Mouse (Mus musculus) kidney, postnatal 0 days (tissue): ENCODE results near the gene Tmem104. TPM values are rescaled to one million over a fixed set of nuclear protein-coding genes. Genes with fewer than 3 reads are reported as not detected.
A peak's percentile ranks its signal among the peaks of the same experiment; 100 is the strongest.

Source experiments
- ATAC-seq: fragments of 200-750 bp; cut with Nextera tagmentation; replicated peaks from 2 replicates; pipeline ENCODE4 v1.8.0; 2017; ENCODE audit warnings: low read depth, moderate number of reproducible peaks, moderate TSS enrichment, moderate library complexity; ENCODE audit not compliant: low FRiP score
- DNase-seq: peaks from one replicate; pipeline ENCODE4 v3.0.0-alpha.2; 2016; ENCODE audit warnings: low spot score
- H3K27ac ChIP-seq: fragments of 300-500 bp; sonication (generic); 2 replicates; pipeline ENCODE4 v1.5.1; 2014; ENCODE audit warnings: mild to moderate bottlenecking
- H3K27me3 ChIP-seq: fragments of 300-500 bp; sonication (generic); 2 replicates; pipeline ENCODE4 v1.6.1; 2014; ENCODE audit warnings: low read length, mixed read lengths; ENCODE audit not compliant: insufficient read depth
- H3K36me3 ChIP-seq: fragments of 300-500 bp; sonication (generic); 2 replicates; pipeline ENCODE4 v1.6.1; 2014; ENCODE audit warnings: low read length, mixed read lengths; ENCODE audit not compliant: insufficient read depth
- H3K4me1 ChIP-seq: fragments of 300-500 bp; sonication (generic); replicated peaks from 2 replicates; pipeline ENCODE4 v1.6.1; 2014; ENCODE audit warnings: antibody characterized with exemption, low read length, mixed read lengths; ENCODE audit not compliant: insufficient read depth
- H3K4me2 ChIP-seq: fragments of 300-500 bp; sonication (generic); 2 replicates; pipeline ENCODE4 v1.6.1; 2014; ENCODE audit warnings: mild to moderate bottlenecking, low read length, moderate library complexity, mixed read lengths
- H3K4me3 ChIP-seq: fragments of 300-500 bp; sonication (generic); replicated peaks from 2 replicates; pipeline ENCODE4 v1.5.1; 2014; ENCODE audit warnings: low read depth, low read length
- H3K9ac ChIP-seq: fragments of 300-500 bp; sonication (generic); 2 replicates; pipeline ENCODE4 v1.6.1; 2014; ENCODE audit warnings: low read depth, low read length
- H3K9me3 ChIP-seq: fragments of 300-500 bp; sonication (generic); replicated peaks from 2 replicates; pipeline ENCODE4 v1.6.1; 2016; ENCODE audit warnings: low read length, inconsistent platforms, mixed read lengths
- CTCF ChIP-seq: IDR thresholded peaks from 2 replicates; pipeline ENCODE4 v1.5.1; 2016; ENCODE audit warnings: antibody characterized with exemption, low read depth, mild to moderate bottlenecking, moderate library complexity
- WGBS: fragments of 180-500 bp; shearing (Covaris S2); extraction: QIAGEN DNeasy Blood & Tissue Kit; methylation state at CpG from one replicate; pipeline ENCODE4 v1.1.7; 2014; 5-methylcytosine and 5-hydroxymethylcytosine counted together
- polyA plus RNA-seq: library from polyadenylated mRNA; unstranded; fragments of >200 nt; fragmentation: Nextera tagmentation; extraction: Ambion mirVana; gene quantifications from 2 replicates; pipeline ENCODE4 v1.2.1, GENCODE M21; 2015

Gene Tmem104
- polyA plus RNA-seq, 1 experiment from 2014 or later: 12.0 TPM

DNA sequence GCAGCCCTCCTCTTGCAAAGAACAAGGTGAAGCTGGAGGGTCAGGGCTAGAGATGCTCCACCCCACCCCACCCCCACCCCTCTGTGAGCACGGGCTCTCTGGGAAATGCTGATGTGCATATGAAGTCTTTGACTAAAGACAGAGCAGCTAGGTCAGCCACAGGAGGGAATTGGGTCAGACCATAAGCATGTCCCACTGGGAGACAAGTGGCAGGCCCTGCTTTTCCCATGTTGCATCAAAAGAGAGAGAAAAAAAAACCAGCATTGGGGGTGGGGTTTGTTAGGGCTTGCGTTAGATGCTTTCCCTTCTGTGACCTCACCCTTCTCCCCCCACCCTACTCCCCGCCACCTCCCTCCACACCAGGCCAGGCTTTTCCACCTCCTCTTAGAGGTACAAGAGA is 60.0 kb downstream of the Tmem104 start:
- no peak for DNase-seq
- WGBS: 18% methylated on average over 3 of the region's 3 CpGs
- no peak for ATAC-seq

DNA sequence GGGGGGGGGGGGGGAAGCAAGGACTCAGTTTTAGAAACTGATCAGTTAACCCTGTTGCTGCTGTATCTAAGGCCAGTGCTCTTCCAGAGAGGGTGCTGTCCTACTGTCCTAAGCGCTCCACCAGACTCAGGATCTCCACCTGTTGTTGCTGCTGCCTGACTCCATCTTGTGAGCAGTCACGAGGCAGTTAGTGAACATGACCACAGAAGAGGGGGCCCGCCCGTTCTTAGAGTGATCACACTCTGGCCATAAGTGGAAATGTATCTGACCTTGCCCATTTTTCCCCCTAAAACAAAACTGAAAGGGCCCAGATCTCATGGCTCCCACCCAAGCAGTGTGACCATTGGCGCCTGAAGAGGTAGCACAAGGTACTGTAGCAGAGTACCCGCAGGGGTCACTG is 60.7 kb downstream of the Tmem104 start:
- Histone ChIP-seq H3K4me1 (peaks cover 9% of the 10 kb centered on the region), H3K27ac (no peak overlapping the region), H3K27me3 (peaks cover 52% of the 10 kb centered on the region), H3K36me3 (0 out of 2 replicates have a peak, but pooled peaks cover 10% of the 10 kb centered on the region), H3K9ac (no peak overlapping the region), H3K4me3 (no peak overlapping the region), H3K9me3 (no peaks in the 10 kb centered on the region), H3K4me2 (no peak overlapping the region)
- ATAC-seq (no peak), DNase-seq (no peak)
- TF ChIP-seq CTCF: no peak
- 55% methylated on average over 6 of the region's 6 CpGs for WGBS

More for the DNA sequence above, 60.0 kb downstream of the Tmem104 start:
- Histone ChIP-seq H3K4me3 (no peak overlapping the region), H3K9ac (no peak overlapping the region), H3K36me3 (0 out of 2 replicates have a peak, but pooled peaks cover 10% of the 10 kb centered on the region), H3K4me1 (peaks cover 9% of the 10 kb centered on the region), H3K27me3 (peaks cover 46% of the 10 kb centered on the region), H3K4me2 (no peak overlapping the region), H3K27ac (no peak overlapping the region), H3K9me3 (no peaks in the 10 kb centered on the region)
- no peak for TF ChIP-seq CTCF

DNA sequence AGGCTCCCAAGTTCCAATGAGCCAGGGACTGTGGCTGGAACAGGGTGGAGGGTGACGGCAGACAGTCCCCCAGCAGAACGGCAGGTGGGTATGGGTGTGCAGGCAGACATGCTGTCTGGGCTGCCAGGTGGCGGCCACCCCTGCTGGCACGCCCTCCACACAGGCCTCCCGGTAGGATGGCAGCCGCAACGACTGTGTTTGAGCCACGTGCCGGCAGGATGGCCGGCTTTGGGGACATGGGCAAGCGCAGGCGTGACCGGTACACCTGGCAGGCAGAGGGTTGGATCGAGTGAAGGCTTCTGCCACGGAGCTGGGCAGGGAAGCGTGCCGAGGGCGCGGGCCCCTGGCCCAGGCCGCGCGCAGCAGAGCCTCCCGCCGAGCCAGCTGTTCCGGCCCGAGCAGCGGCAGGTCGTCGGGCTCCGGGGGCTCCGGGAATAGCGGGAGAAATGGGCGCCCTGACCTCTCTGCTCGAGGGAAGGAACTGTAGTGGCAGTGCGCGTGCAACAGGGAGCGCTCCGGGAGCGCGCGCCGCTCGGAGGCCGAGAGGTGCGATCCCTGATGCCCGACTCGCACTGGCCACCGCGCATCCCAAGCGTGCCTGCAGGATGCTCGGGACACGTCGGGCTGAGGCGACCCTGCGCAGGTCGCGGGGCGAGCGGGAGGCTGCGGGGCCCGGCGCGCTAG is 62.6 kb downstream of the Tmem104 start:
- WGBS: 2% methylated on average over 58 of the region's 63 CpGs
- Histone ChIP-seq H3K4me1 (peaks cover 9% of the 10 kb centered on the region), H3K9ac (no peak overlapping the region), H3K27me3 (peaks cover 52% of the 10 kb centered on the region), H3K9me3 (no peaks in the 10 kb centered on the region), H3K4me2 (peak overlapping the region; percentile 59), H3K27ac (no peak overlapping the region), H3K36me3 (no peaks in the 10 kb centered on the region), H3K4me3 (peak overlapping the region; percentile 36)
- no peak; the same call in 1 of the 2 replicates for ATAC-seq
- no peak for DNase-seq
- 0 out of 2 replicates have a peak, but pooled peaks have one; percentile 24 for TF ChIP-seq CTCF

DNA sequence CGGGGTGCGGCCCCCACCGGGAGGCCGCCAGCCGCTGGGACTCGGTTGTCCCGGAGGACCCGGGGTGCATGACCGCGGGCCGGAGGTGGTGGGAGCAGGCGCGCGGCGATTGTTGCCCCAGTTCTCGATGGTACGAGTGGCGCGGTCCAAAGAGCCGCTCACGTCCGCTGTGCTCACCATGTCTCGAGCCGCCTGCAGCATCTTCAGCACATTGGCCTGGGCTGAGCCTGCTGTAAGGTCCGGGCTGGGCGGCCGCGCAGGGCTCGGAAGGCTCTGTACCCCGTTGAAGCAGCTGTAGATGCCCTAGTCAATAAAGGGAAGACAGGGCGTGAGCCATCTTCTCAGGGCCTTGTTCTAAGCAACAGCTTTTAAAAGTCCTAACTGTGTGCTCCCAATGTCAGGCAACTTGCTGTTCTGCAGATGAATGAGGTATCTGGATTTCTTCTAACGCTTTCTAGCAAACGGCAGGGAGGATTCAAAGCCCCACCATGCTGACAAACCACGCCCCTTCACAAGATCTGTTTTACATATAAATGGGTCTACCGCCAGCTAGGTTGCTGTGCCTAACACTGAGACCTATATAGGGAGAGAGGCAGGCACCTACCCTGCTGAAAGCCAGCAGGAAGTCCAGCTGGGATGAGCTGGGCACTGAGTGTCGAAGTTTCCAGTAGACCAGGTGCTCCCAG is 63.3 kb downstream of the Tmem104 start:
- H3K36me3 ChIP-seq: no peaks in the 10 kb centered on the region
- DNase-seq: no peak
- peak overlapping the region; percentile 36 for H3K4me3 ChIP-seq
- TF ChIP-seq CTCF: no peak
- WGBS: 2% methylated on average over 36 of the region's 36 CpGs
- H3K9ac ChIP-seq: no peak overlapping the region
- H3K9me3 ChIP-seq: no peaks in the 10 kb centered on the region
- H3K27ac ChIP-seq: no peak overlapping the region
- no peak for ATAC-seq
- H3K4me2 ChIP-seq: peak overlapping the region; percentile 59
- peaks cover 52% of the 10 kb centered on the region for H3K27me3 ChIP-seq
- H3K4me1 ChIP-seq: peaks cover 9% of the 10 kb centered on the region

DNA sequence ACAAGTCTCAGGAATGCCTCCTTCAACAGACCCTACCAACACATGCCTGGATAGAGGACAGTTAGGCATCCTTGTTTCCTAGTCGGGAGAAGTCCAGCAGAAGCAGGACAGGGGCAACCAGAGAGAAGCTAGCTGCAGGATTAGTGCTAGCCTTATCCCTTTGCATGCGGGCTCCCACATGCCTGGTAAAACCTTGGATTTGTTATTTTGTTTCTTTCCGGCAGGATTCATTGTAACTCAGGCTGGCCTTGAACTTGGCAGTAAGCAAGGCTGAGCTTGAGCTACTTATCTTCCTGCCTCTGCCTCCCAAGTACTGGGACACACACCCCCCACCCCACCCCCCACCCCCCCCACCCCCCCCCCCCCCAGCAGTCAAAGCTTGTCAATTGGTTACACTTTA is 64.0 kb downstream of the Tmem104 start:
- no peak for ATAC-seq
- peaks cover 9% of the 10 kb centered on the region for H3K4me1 ChIP-seq
- no peaks in the 10 kb centered on the region for H3K36me3 ChIP-seq
- WGBS: 66% methylated on average over 3 of the region's 3 CpGs
- no peak for DNase-seq
- no peak for TF ChIP-seq CTCF
- H3K27me3 ChIP-seq: peaks cover 52% of the 10 kb centered on the region
- no peak overlapping the region for H3K4me2 ChIP-seq
- H3K9me3 ChIP-seq: no peaks in the 10 kb centered on the region
- H3K27ac ChIP-seq: no peak overlapping the region
- H3K9ac ChIP-seq: no peak overlapping the region
- H3K4me3 ChIP-seq: no peak overlapping the region

DNA sequence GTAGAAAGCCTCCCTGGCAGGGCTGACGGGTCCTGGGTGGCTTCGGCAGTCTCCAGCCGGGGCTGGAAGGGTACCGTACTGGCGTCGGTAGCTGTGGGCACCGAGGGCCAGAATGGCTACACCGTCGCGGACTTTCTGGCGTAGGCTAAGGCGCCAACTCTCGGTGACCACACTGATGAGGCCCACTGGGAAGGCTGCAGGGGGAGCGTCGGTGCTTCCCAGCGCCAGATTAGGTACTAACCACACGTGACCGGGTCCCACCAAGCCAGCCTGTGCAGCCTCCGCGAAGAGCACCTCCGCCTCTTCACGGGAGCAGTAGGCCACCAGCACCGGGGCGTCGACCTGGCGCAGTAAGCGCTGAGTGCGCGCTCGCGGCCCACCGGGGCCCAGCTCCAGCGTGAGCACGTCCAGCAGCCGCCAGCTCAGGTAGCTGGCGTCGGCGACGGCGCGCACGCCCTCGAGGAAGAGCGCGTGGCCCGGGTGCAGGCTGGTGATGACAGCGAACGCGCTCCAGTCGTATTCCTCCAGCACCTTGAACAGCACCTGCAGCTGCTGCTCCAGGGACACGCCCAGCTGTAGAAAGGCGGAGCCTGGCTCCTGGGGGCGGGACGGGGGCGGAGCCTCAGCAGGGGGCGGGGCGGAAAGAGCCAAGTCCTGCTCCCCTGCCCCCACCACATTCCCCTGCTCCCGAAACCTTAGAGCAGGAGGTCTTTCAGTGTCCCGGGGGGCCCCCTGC is 70.7 kb downstream of the Tmem104 start:
- H3K4me2 ChIP-seq: no peak overlapping the region
- H3K36me3 ChIP-seq: no peaks in the 10 kb centered on the region
- H3K4me1 ChIP-seq: no peaks in the 10 kb centered on the region
- WGBS: 19% methylated on average over 56 of the region's 59 CpGs
- TF ChIP-seq CTCF: no peak
- no peak overlapping the region for H3K27ac ChIP-seq
- H3K9ac ChIP-seq: no peak overlapping the region
- no peak for DNase-seq
- H3K9me3 ChIP-seq: no peaks in the 10 kb centered on the region
- H3K4me3 ChIP-seq: no peak overlapping the region
- peaks cover 33% of the 10 kb centered on the region for H3K27me3 ChIP-seq
- peak; percentile 71 for ATAC-seq
